Mouse (Mus musculus) neural tube, embryonic 15.5 days (tissue): Measurements from ENCODE around the gene Tns3. TPM values are rescaled to one million over a fixed set of nuclear protein-coding genes. Genes with fewer than 3 reads are reported as not detected.

Experiments
- ATAC-seq: fragments of 200-750 bp; cut with Nextera tagmentation; 2 replicates; pipeline ENCODE4 v1.8.0; 2017; ENCODE audit warnings: mild to moderate bottlenecking, moderate TSS enrichment, moderate library complexity; ENCODE audit not compliant: low FRiP score
- H3K27ac ChIP-seq: fragments of 300-500 bp; sonication (generic); replicated peaks from 2 replicates; pipeline ENCODE4 v1.5.1; 2015; ENCODE audit warnings: mild to moderate bottlenecking, inconsistent platforms
- H3K27me3 ChIP-seq: fragments of 300-500 bp; sonication (generic); replicated peaks from 2 replicates; pipeline ENCODE4 v1.6.1; 2015; ENCODE audit warnings: inconsistent platforms
- H3K36me3 ChIP-seq: fragments of 300-500 bp; sonication (generic); 2 replicates; pipeline ENCODE4 v1.6.1; 2015; ENCODE audit warnings: inconsistent platforms
- H3K4me1 ChIP-seq: fragments of 300-500 bp; sonication (generic); 2 replicates; pipeline ENCODE4 v1.6.1; 2015; ENCODE audit warnings: inconsistent platforms
- H3K4me2 ChIP-seq: fragments of 300-500 bp; sonication (generic); 2 replicates; pipeline ENCODE4 v1.6.1; 2015; ENCODE audit warnings: inconsistent platforms, mild to moderate bottlenecking, moderate library complexity
- H3K4me3 ChIP-seq: fragments of 300-500 bp; sonication (generic); replicated peaks from 2 replicates; pipeline ENCODE4 v1.5.1; 2015; ENCODE audit warnings: mild to moderate bottlenecking, inconsistent platforms
- H3K9ac ChIP-seq: fragments of 300-500 bp; sonication (generic); replicated peaks from 2 replicates; pipeline ENCODE4 v1.6.1; 2015; ENCODE audit warnings: mild to moderate bottlenecking, inconsistent platforms
- H3K9me3 ChIP-seq: fragments of 300-500 bp; sonication (generic); replicated peaks from 2 replicates; pipeline ENCODE4 v1.6.1; 2016; ENCODE audit warnings: inconsistent platforms
- WGBS: fragments of 180-500 bp; shearing (Covaris S2); methylation state at CpG from one replicate; pipeline ENCODE4 v1.1.7; 2015; ENCODE audit warnings: mixed read lengths; 5-methylcytosine and 5-hydroxymethylcytosine counted together
- polyA plus RNA-seq: library from polyadenylated mRNA; unstranded; fragments of >200 nt; fragmentation: Nextera tagmentation; extraction: Ambion mirVana; gene quantifications from 2 replicates; pipeline ENCODE4 v1.2.1, GENCODE M21; 2015

The Tns3 gene
- polyA plus RNA-seq, 1 experiment from 2014 or later: 7.6 TPM

DNA sequence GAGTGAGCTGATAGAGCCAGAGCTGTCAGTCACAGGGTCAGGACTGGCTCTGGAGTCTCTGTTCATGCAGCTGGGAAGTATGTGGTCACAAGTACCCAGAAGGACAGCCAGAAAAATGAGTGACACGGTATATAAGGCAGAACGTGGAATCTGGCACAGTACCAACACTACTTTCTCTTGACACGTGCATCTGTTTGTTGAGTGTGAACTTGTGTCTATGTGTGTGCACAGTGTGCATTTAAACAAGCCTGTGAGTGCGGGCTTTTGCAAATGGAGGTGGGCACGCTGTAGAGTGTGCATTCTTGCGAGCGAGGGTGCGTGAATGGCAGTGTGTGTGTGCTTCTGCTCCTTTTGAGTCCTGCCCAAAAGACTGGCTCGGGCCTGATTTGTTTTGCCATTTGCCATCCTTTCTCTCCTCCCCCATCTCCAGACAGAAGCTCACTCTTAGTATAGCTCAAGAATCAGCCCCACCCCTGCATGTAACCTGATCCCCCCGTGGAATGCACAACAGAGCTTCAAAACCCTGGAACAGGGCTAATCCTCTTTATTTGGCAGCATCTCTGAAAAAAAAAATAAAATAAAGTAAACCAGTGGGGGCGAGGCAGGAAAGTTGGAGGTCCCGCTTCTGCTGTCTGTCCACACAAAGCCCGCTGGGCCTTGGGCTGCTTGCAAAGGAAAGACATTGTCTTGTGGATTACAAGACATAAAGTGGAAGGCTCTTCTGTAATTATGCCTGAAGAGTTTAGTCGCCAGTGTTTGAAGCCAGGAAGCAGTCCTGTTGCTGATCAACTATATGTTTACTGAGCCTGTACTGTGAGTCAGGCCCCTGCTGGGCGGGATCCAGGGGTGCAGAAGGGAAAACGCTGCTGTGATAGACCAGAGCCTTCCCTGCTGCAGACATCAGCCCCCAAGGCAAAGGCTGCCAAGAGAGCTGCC, 28.5 kb upstream of the Tns3 start:
- Histone ChIP-seq H3K27me3 (no peaks in the 10 kb centered on the region), H3K36me3 (no peaks in the 10 kb centered on the region), H3K9me3 (no peaks in the 10 kb centered on the region), H3K9ac (no peak overlapping the region), H3K4me1 (peaks cover 22% of the 10 kb centered on the region), H3K4me3 (no peak overlapping the region), H3K4me2 (no peak overlapping the region), H3K27ac (0 out of 2 replicates have a peak overlapping the region, but pooled peaks have one; percentile 33)
- WGBS: 14% methylated on average over 16 of the region's 16 CpGs
- peak; percentile 36; the same call in 1 of the 2 replicates for ATAC-seq

DNA sequence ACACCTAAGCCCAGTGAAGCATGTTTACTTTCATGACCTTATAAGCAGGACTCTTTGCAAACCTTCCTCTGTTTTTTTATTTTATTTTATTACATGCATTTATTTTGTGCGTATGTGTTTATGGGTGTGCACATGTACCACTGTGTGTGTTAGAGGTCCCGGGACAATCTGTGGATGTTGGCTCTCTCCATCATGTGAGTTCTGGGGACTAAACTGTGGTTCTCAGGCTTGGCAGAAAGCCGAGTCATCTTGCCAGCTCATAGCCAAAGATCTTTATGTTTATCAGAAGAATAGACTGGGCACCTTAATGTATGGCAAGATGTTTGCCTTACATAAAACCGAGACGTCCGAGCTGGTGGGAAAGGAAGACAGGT, 27.8 kb upstream of the Tns3 start:
- Histone ChIP-seq H3K9ac (no peak overlapping the region), H3K27me3 (no peaks in the 10 kb centered on the region), H3K4me2 (no peak overlapping the region), H3K4me3 (no peak overlapping the region), H3K36me3 (no peaks in the 10 kb centered on the region), H3K27ac (no peak overlapping the region), H3K9me3 (no peaks in the 10 kb centered on the region), H3K4me1 (peaks cover 22% of the 10 kb centered on the region)
- 73% methylated on average over 6 of the region's 6 CpGs for WGBS
- ATAC-seq: no peak

DNA sequence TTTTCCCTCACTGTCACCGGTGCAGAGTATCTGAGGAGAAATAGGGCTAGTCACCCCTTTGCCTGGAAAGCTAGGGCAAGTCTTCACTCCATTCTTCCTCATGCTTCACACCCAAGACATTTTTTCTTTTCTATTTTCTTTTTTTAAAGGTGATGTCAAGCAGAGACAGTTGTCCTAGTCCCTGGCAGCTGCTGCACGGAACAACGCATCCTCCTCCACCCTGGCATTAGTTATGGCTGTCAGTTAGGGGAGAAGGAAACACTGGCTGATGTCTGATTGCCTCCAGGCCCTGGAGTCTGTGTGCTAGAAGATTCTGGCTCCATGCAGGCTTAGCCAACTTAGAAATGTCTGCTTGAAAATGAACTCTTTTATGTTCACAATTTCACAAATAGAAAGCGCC, 27.3 kb upstream of the Tns3 start:
- Histone ChIP-seq H3K36me3 (no peaks in the 10 kb centered on the region), H3K27me3 (no peaks in the 10 kb centered on the region), H3K9ac (no peak overlapping the region), H3K4me3 (no peak overlapping the region), H3K9me3 (no peaks in the 10 kb centered on the region), H3K27ac (no peak overlapping the region), H3K4me1 (peaks cover 22% of the 10 kb centered on the region), H3K4me2 (no peak overlapping the region)
- 59% methylated on average over 4 of the region's 4 CpGs for WGBS
- ATAC-seq: no peak

DNA sequence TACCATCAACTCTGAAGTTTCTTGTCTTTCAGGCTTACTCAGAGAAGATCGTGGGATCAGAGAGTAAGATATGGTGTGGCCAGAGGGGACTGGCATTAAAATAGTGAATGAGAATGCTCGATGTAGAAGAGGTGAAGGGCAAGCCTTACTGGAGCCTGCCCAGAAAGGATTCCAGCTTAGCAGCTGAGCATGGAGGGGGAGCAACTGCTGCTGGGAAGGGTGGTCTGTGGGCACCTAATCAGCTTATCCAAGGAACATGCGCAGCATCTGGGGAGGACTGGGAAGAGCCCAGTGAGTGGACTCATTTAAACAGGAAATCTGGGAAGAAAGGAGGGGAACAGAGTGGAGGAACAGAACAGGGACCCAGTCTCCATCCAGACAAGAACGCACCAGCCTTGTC, 26.3 kb upstream of the Tns3 start:
- Histone ChIP-seq H3K4me1 (peaks cover 22% of the 10 kb centered on the region), H3K9ac (no peak overlapping the region), H3K27ac (no peak overlapping the region), H3K4me3 (no peak overlapping the region), H3K4me2 (no peak overlapping the region), H3K27me3 (no peaks in the 10 kb centered on the region), H3K36me3 (no peaks in the 10 kb centered on the region), H3K9me3 (no peaks in the 10 kb centered on the region)
- no peak for ATAC-seq
- 88% methylated on average over 4 of the region's 4 CpGs for WGBS

DNA sequence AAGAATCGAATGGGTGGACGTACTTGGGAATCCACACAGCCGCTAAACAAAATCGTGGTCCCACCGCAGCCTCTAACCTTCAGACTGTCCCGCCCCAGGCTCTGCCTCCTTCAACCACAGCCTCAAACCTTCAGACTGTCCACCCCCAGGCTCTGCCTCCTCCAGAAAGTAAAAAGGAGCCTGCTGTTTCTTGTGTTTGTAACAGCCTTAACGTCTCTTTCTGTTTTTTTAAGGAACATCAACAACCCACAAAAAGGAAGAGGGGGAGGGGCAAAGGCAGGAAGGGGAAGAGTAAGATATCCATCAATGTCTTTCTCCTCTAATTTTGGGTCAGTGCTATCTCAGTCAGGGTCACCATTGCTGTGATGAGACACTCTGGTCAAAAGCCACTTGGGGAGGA, 25.2 kb upstream of the Tns3 start:
- H3K36me3 ChIP-seq: no peaks in the 10 kb centered on the region
- H3K4me3 ChIP-seq: no peak overlapping the region
- no peak for ATAC-seq
- H3K4me2 ChIP-seq: no peak overlapping the region
- H3K4me1 ChIP-seq: peaks cover 22% of the 10 kb centered on the region
- H3K27me3 ChIP-seq: no peaks in the 10 kb centered on the region
- WGBS: 84% methylated on average over 7 of the region's 7 CpGs
- H3K27ac ChIP-seq: no peak overlapping the region
- H3K9ac ChIP-seq: no peak overlapping the region
- no peaks in the 10 kb centered on the region for H3K9me3 ChIP-seq

DNA sequence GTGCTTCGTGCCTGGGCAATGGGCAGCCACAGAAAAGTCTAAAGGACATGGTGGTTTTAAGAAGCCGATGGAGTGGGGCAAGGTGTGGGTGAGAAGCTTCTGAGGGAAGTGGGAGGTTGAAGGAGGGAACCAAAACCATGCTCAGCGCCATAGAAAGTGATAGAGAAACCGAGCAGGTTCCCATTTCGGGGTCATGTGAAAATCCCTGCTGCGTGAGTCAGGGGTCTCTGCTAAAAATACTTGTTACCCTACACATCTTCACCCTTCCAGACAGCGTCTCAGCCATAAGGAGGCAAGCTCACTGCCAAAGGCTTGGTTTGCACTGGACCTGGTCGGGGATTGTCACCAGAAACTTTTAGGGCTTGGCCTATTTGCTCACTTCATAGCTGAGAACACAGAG, 24.6 kb upstream of the Tns3 start:
- Histone ChIP-seq H3K4me1 (peaks cover 22% of the 10 kb centered on the region), H3K4me3 (no peak overlapping the region), H3K4me2 (no peak overlapping the region), H3K27ac (no peak overlapping the region), H3K9me3 (no peaks in the 10 kb centered on the region), H3K27me3 (no peaks in the 10 kb centered on the region), H3K36me3 (no peaks in the 10 kb centered on the region), H3K9ac (no peak overlapping the region)
- no peak for ATAC-seq
- 94% methylated on average over 8 of the region's 8 CpGs for WGBS

DNA sequence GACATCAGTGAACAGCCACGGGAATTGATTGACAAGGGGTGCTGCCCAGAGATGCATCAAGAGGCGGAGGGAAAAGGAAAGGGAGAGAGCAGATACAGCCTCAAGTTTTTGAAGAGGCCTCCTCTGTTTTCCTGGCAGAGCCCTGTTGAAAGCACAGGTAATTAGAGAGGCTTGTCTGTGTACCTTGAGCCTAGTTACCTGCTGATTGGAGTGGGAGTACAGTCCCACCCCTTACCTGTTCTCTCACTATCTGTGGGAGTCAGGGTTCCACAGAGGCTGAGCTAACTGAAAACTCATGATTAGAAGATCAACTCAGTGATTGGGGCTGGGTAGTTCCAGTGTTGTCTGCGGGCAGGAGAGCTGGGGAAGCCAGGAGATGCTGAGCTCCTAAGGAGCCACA, 22.2 kb upstream of the Tns3 start:
- Histone ChIP-seq H3K36me3 (no peaks in the 10 kb centered on the region), H3K4me2 (no peak overlapping the region), H3K27me3 (no peaks in the 10 kb centered on the region), H3K27ac (no peak overlapping the region), H3K4me3 (no peak overlapping the region), H3K9ac (no peak overlapping the region), H3K4me1 (peaks cover under 1% of the 10 kb centered on the region; the same call in 1 of the 2 replicates), H3K9me3 (no peaks in the 10 kb centered on the region)
- WGBS: 91% methylated on average over 3 of the region's 3 CpGs
- no peak for ATAC-seq

DNA sequence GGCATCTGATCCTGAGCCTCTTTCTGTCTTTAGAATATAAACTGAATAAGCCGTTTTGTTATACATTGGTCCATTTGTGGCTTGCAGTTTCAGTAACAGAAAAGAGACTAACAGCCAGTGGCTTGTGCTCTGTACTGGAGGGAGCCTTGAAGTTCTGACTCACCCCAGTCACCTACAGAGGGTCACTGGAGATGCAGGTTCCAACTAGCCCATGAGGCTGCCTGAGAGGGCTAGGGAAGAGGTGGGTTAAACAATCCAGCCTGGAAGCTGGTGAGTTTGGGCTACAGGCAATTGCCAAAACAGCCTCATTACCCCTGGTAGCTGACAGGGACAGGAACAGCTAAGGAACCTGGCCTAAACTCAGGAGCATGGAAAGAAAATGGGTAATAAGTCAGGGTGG, 21.7 kb upstream of the Tns3 start:
- H3K4me3 ChIP-seq: no peak overlapping the region
- no peaks in the 10 kb centered on the region for H3K36me3 ChIP-seq
- no peak overlapping the region for H3K4me2 ChIP-seq
- no peaks in the 10 kb centered on the region for H3K9me3 ChIP-seq
- H3K27ac ChIP-seq: no peak overlapping the region
- WGBS: 87% methylated on average over 1 of the region's 1 CpGs
- ATAC-seq: no peak
- H3K27me3 ChIP-seq: no peaks in the 10 kb centered on the region
- no peaks in the 10 kb centered on the region for H3K4me1 ChIP-seq
- H3K9ac ChIP-seq: no peak overlapping the region

DNA sequence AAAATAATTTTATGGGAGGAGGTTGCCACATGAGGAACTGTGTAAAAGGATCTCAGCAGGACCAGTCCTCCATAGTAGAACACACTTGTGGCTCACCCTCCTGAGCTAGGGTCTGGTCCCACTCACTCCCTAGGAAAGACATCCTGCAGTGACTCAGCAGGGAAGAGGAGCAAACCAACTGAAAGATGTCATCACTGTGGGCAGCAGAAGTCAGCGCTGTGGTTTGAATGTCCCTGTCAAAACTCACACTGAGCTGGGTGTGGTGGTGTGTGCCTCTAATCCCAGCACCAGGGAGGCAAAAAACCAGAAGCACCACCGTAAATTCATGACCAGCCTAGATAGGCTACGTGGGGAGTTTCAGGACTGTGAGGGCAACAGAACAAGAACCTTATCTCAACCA, 20.9 kb upstream of the Tns3 start:
- Histone ChIP-seq H3K27me3 (no peaks in the 10 kb centered on the region), H3K4me1 (no peaks in the 10 kb centered on the region), H3K4me3 (no peak overlapping the region), H3K27ac (no peak overlapping the region), H3K9me3 (no peaks in the 10 kb centered on the region), H3K4me2 (no peak overlapping the region), H3K36me3 (no peaks in the 10 kb centered on the region), H3K9ac (no peak overlapping the region)
- WGBS: 73% methylated on average over 3 of the region's 3 CpGs
- ATAC-seq: no peak

DNA sequence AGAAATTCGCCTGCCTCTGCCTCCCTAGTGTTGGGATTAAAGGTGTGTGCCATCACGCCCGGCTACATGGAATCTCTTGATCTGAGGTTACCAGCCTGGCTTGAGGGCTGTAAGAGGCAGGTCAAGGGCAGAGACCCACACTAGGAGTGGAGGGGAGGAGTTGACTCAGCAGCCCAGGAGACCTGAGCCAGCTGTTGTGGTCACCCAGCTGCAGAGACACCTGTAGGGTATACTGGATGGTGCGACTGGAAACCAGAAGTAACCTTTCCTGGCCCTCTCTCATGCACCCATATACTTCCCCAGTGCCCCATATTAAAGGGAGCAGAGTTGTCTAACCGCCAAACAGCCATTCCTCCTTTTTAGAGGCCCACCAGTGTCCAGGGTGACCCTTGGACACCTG, 19.9 kb upstream of the Tns3 start:
- Histone ChIP-seq H3K9me3 (no peaks in the 10 kb centered on the region), H3K9ac (no peak overlapping the region), H3K27ac (no peak overlapping the region), H3K4me3 (no peak overlapping the region), H3K36me3 (no peaks in the 10 kb centered on the region), H3K4me1 (no peaks in the 10 kb centered on the region), H3K27me3 (no peaks in the 10 kb centered on the region), H3K4me2 (no peak overlapping the region)
- WGBS: 88% methylated on average over 5 of the region's 5 CpGs
- ATAC-seq: no peak

DNA sequence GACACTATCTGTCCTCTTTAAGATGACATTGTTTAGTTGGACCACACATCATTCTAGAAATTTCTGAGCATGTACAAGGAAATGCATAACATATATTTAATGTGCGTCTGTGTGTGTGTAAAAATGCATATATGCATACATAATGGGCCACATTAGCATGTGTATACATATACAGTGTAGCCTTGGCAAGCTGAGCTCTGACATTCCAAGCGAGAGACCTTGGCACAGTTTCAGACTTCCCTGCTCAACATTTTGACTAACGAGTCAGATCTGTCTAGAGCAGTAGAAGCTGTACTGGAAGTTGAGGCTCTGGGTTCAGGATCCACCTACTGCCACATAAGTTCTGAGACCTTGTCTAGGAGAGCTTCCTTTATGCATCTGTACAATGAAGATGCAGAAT, 17.0 kb upstream of the Tns3 start:
- 60% methylated on average over 3 of the region's 3 CpGs for WGBS
- Histone ChIP-seq H3K27ac (no peak overlapping the region), H3K4me2 (no peak overlapping the region), H3K4me3 (no peak overlapping the region), H3K9ac (no peak overlapping the region), H3K9me3 (no peaks in the 10 kb centered on the region), H3K4me1 (no peaks in the 10 kb centered on the region), H3K36me3 (no peaks in the 10 kb centered on the region), H3K27me3 (no peaks in the 10 kb centered on the region)
- no peak for ATAC-seq

DNA sequence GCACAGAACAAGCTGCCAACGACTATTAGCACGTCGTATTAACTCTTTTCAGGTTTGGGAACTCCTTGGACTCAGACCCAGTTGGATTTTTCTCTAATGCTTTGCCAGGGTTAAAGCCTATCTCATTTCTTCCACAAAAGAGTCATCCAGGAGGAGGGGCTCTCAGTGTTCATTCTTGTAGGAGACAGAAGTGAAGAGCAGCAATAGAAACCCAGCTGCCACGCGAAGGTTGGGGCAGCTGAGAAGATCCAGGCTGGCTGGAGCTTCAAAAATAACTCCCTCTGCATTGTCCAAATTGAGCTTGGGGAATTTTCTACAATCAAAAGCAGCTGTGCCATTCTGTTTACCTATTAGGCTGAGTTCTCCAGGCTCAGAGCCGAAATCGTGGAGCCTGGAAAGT, 16.3 kb upstream of the Tns3 start:
- Histone ChIP-seq H3K27ac (no peak overlapping the region), H3K9me3 (no peaks in the 10 kb centered on the region), H3K9ac (no peak overlapping the region), H3K4me3 (no peak overlapping the region), H3K36me3 (no peaks in the 10 kb centered on the region), H3K4me2 (no peak overlapping the region), H3K27me3 (no peaks in the 10 kb centered on the region), H3K4me1 (no peaks in the 10 kb centered on the region)
- no peak for ATAC-seq
- WGBS: 52% methylated on average over 7 of the region's 7 CpGs
